Comparison of ENCODE assay signal across 14 mouse cellular contexts in the genomic region with DNA sequence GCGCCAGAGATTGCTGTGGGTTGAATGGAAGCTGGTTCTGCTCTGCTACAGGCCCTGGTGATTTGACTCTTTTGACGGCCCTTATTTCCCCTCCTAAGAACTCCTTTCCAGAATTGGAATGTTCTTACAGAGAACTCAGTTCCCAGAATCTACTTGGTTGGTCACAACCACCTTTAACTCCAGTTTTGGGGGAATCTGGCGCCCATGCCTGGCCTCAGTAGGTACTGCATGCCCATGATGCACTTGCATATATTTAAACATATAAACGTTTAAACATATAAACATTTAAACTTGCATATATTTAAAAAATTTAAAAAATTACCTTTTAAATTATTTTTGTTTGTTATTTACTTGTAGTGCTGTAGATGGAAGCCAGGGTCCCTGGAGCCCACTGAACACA. TPM values are rescaled to one million over a fixed set of nuclear protein-coding genes. Genes with fewer than 3 reads are reported as not detected.
DNase-seq lines count a peak whose midpoint lies in the region; TF ChIP-seq lines count a peak whose summit lies in the region.
"Had no signal": no experiment of that assay in that cellular context is flagged by ENCODE, and none has a peak within 500 bp of the region (broad histone marks: within the 10 kb centered on the region; RNA-seq: fewer than 3 reads in every experiment).

No protein-coding gene starts in this region.

- H3K4me3 ChIP-seq in left cerebral cortex, adult 2 months = no peak overlapping the region
- H3K4me3 ChIP-seq: liver, embryonic 13.5 days; stomach, embryonic 15.5 days had no signal

- no peak overlapping the region for H3K27ac ChIP-seq in left cerebral cortex, adult 2 months
- H3K27ac ChIP-seq: liver, embryonic 13.5 days; stomach, embryonic 15.5 days had no signal

- peak; percentile 18 for DNase-seq in embryo, embryonic 10 days (ENCODE audit: low spot score)
- no peak for DNase-seq in embryo, embryonic 9.5 days (ENCODE audit: extremely low spot score)
- DNase-seq in left cerebral cortex, adult 2 months (ENCODE audit: extremely low spot score in 1 of 2, low spot score in 2 of 2) = no peak
- no peak for DNase-seq in left cerebral cortex, adult 8-10 months (ENCODE audit: low spot score in 2 of 2)
- DNase-seq in 3T3-L1 (ENCODE audit: low read depth, low spot score) = peak; percentile 21
- peak; percentile 23 for DNase-seq in brain, embryonic 14.5 days (ENCODE audit: low read depth)
- DNase-seq in yolk sac, embryonic 10.5 days (ENCODE audit: low spot score) = no peak
- no peak for DNase-seq in thymus, postnatal 14 days
- DNase-seq: cerebellum, adult 18-20 months; heart, adult 11 months; liver, embryonic 13.5 days had no signal

- no peak for TF ChIP-seq POLR2A in brain, embryonic 14.5 days (IDR thresholded peaks at IDR 0.05; ENCODE audit: borderline replicate concordance, extremely low read depth, insufficient read depth, insufficient read length, poor library complexity, severe bottlenecking)

- intact Hi-C loops in left cerebral cortex, adult 2 months (cut with DNase I) = loop anchor here (5.0 kb wide), 1 partner anchor 356 kb away; no protein-coding TSS in a partner anchor

- peak; percentile 50 for TF ChIP-seq CTCF in left cerebral cortex, adult 2 months (IDR thresholded peaks at IDR 0.05)
- peak; percentile 59; the same call in 1 of the 2 replicates for TF ChIP-seq CTCF in brain, embryonic 14.5 days (IDR thresholded peaks at IDR 0.05; ENCODE audit: borderline replicate concordance, extremely low read depth, insufficient read depth, insufficient read length)

RNA-seq across cellular contexts. Expression of a gene that starts 10.6 kb away (rescaled TPM):
- total RNA-seq in left cerebral cortex, adult 2 months (2021) = not detected
- total RNA-seq in left cerebral cortex, adult 8-10 months (2022) = under 1 TPM in 2 of 4 experiments, not detected in 2; 0.13 TPM
- not detected in 2 replicates for polyA plus RNA-seq in brain, embryonic 14.5 days (2012; rRNA removed)
- total RNA-seq: monocyte, adult 5-6 weeks had no signal
- polyA plus RNA-seq: intestine, embryonic 14.5 days; liver, embryonic 13.5 days; stomach, embryonic 15.5 days had no signal

RNA-seq across cellular contexts. Expression of a gene that starts 28.6 kb away (rescaled TPM):
- total RNA-seq in left cerebral cortex, adult 2 months (2021) = 10 to 100 TPM; 12.5 to 12.8 TPM
- total RNA-seq in left cerebral cortex, adult 8-10 months (2022) = 10 to 100 TPM; 10.4 to 15.2 (median 11.8) TPM
- polyA plus RNA-seq in brain, embryonic 14.5 days (2012; rRNA removed) = 12.1 and 14.7 TPM in 2 replicates

RNA-seq across cellular contexts. Expression of a gene that starts 34.1 kb away (rescaled TPM):
- 1 to 10 TPM; 2.3 TPM for total RNA-seq in left cerebral cortex, adult 2 months (2021)
- 1 to 10 TPM; 1.5 to 2.2 (median 1.8) TPM for total RNA-seq in left cerebral cortex, adult 8-10 months (2022)
- 0.23 TPM in 2 replicates for polyA plus RNA-seq in brain, embryonic 14.5 days (2012; rRNA removed)
- total RNA-seq: monocyte, adult 5-6 weeks had no signal
- polyA plus RNA-seq: liver, embryonic 13.5 days; stomach, embryonic 15.5 days had no signal

Comparison
In these comparisons a context has a peak if more than half of its experiments do, and no peak if none do; other contexts are left out.
1. DNase-seq: peak in embryo, embryonic 10 days (single experiment), 3T3-L1 (single experiment) and brain, embryonic 14.5 days (single experiment); none in embryo, embryonic 9.5 days (single experiment), left cerebral cortex, adult 2 months (0 of 2), left cerebral cortex, adult 8-10 months (0 of 2), yolk sac, embryonic 10.5 days (single experiment) and thymus, postnatal 14 days (single experiment).